Mouse (Mus musculus): ENCODE measurements around the gene Adamts17. TPM values are rescaled to one million over a fixed set of nuclear protein-coding genes. Genes with fewer than 3 reads are reported as not detected.

Adamts17 gene
- polyA plus RNA-seq, 1 experiment from 2014 or later = 4.7 TPM

DNA sequence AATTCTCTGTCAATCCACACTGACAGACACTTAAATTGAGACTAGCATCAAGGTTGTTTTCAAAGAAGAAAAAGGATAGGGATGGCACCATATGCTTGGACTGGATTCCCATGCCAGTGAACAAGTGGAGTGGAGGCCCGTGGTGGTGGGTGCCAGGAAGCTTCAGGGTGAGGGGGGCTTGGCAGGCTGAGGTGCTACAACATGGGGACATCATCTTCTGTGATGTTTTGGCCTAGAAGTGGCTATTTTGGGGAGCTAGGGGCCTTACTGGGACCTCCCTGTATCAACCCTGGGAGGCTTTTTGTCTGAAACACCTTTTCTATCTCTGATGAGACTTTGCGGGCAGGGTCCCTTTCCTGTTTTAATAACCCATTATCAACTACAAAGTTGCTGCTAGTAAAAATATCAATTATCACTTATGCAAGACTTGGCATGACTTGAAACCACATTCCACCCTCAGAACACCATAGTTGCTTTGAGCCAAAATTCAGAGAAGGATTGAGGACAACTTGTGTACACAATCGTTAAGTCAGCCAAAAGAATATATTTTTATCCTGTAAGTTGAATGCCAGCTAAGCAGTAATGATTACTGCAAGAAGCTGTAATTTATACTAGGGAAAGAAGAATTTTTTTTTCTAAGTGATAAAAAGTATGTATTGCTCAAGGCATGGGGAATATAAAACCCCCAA, 150.0 kb downstream of the Adamts17 start:
- Histone ChIP-seq H3K36me3 (no peaks in the 10 kb centered on the region), H3K27me3 (replicated peaks) (no peaks in the 10 kb centered on the region), H3K4me1 (no peaks in the 10 kb centered on the region), H3K27ac (no peak overlapping the region), H3K9ac (no peak overlapping the region), H3K9me3 (0 out of 2 replicates have a peak, but pooled peaks cover 4% of the 10 kb centered on the region), H3K4me3 (no peak overlapping the region), H3K4me2 (replicated peaks) (no peak overlapping the region)
- no peak for ATAC-seq (ENCODE audit: low FRiP score, low read depth)
- 90% methylated on average over 3 of the region's 3 CpGs for WGBS

DNA sequence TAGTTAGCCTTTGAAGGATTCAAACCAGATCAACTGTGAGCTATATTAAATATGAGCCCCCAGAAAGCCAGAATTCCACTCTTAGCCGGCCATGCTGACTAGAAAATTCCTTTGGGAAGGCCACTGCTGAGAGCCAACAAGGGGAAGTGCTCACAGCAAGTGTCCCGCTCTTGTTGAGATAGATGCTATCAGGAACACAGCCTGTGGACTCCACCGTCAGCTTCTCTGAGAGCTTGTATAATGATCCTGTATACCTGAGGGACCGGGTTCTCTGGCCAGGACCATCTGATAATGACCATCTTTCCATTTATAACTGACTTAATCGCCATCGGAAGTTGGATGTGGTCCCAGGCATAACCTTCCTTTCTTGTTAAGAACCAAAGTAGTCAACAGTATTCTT, 159.3 kb downstream of the Adamts17 start:
- no peaks in the 10 kb centered on the region for H3K4me1 ChIP-seq
- H3K9me3 ChIP-seq = no peaks in the 10 kb centered on the region
- H3K4me3 ChIP-seq = no peak overlapping the region
- no peak for ATAC-seq (ENCODE audit: low FRiP score, low read depth)
- H3K27ac ChIP-seq = no peak overlapping the region
- no peak overlapping the region for H3K9ac ChIP-seq
- no peaks in the 10 kb centered on the region for H3K36me3 ChIP-seq
- H3K27me3 ChIP-seq (replicated peaks) = no peaks in the 10 kb centered on the region
- no peak overlapping the region for H3K4me2 ChIP-seq (replicated peaks)
- 88% methylated on average over 6 of the region's 6 CpGs for WGBS

DNA sequence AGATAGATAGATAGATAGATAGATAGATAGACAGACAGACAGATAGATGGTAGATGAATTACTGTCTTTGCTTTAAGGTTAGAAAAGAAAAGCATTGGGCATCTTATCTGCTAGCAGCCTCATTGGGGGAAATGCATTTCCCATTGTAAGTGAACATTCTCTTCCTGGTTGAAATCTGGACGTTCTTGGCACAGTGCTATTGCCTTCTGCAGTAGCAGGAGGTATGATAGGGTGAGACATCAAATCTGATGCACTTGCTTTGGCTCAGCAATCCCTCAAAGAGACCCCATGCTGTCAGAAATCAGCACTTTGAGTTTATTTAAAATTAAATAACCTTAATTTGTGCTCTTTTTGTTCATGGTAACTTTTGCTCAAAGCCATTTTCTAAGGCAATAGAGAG, 164.1 kb downstream of the Adamts17 start:
- 78% methylated on average over 1 of the region's 1 CpGs for WGBS
- Histone ChIP-seq H3K27me3 (replicated peaks) (no peaks in the 10 kb centered on the region), H3K27ac (no peak overlapping the region), H3K4me1 (no peaks in the 10 kb centered on the region), H3K4me2 (replicated peaks) (no peak overlapping the region), H3K4me3 (no peak overlapping the region), H3K36me3 (no peaks in the 10 kb centered on the region), H3K9me3 (no peaks in the 10 kb centered on the region), H3K9ac (no peak overlapping the region)
- ATAC-seq (ENCODE audit: low FRiP score, low read depth) = no peak

DNA sequence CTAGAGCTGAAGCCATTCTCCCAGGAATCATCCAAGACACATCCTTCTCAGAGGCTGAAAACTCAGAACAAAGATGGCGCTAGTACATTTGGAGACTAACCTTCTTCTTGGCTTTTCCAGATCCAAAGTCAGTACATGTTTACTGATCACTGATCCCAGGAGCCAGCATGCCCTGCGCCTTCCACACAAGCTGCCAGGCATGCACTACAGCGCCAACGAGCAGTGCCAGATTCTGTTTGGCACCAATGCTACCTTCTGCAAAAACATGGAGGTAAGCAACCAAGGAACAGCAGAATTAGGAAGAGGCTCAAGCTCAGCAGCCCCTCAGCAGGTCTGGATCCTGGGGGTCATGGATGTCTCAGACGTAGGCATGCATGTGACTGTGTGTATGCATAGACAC, 164.7 kb downstream of the Adamts17 start:
- no peaks in the 10 kb centered on the region for H3K9me3 ChIP-seq
- H3K36me3 ChIP-seq = no peaks in the 10 kb centered on the region
- no peak overlapping the region for H3K4me2 ChIP-seq (replicated peaks)
- no peak for ATAC-seq (ENCODE audit: low FRiP score, low read depth)
- no peak overlapping the region for H3K4me3 ChIP-seq
- H3K27me3 ChIP-seq (replicated peaks) = no peaks in the 10 kb centered on the region
- 94% methylated on average over 5 of the region's 5 CpGs for WGBS
- no peaks in the 10 kb centered on the region for H3K4me1 ChIP-seq
- H3K27ac ChIP-seq = no peak overlapping the region
- no peak overlapping the region for H3K9ac ChIP-seq

DNA sequence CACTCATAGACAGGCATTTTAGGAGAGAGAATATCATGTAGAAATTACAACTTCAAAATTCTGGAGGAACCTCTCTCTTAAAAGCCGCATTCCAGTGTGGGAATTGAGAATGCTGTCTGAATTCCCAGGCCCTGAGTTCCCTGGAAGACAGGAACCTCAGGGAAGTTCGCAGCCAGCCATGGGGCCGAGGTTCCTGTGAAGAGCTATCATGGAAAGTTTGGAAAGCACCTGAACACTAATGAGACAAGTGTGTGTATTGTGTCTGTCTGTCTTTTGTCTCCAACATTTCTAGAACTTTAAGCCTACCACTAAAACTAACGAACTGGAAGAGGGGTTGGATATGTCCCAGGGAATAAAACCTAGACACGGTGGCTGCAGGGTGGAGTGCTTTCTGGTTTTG, 170.3 kb downstream of the Adamts17 start:
- Histone ChIP-seq H3K9me3 (no peaks in the 10 kb centered on the region), H3K4me3 (no peak overlapping the region), H3K4me2 (replicated peaks) (no peak overlapping the region), H3K4me1 (no peaks in the 10 kb centered on the region), H3K36me3 (no peaks in the 10 kb centered on the region), H3K27ac (no peak overlapping the region), H3K9ac (no peak overlapping the region), H3K27me3 (replicated peaks) (no peaks in the 10 kb centered on the region)
- 89% methylated on average over 5 of the region's 5 CpGs for WGBS
- ATAC-seq (ENCODE audit: low FRiP score, low read depth) = no peak

DNA sequence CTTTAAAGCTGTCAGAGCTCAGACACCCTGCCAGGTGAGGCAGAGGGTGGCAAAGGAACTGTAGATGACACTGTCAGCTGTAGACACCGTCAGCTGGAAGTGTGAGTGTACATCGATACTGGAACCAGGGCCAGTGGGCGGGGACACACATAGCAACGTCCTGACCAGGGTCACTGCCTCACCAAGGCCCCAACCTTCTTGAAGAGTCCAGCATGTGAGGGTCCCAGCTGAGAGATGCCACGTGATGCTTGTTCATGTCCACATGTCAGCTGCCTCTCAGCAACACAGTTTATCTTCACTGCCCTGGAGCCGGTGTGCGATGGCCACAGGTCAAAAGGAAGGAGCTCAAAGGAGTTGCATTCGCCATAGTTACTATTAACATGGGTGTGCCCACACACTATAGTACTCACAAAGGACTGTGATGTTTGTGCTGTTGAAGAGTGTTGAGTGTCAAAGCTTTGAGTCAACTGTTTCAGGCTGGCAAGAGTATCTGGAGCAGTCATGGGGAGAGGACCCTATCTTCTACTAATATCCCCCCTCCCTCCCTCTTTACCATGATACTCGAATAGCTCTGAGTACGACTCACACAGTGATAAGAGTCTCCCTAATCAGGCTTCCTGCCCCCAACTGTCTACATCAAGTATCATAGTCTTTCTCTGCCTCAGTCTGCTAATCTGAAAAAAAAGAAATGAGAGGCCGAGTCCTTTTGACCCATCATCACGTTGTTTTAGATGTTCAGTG, 172.6 kb downstream of the Adamts17 start:
- H3K4me1 ChIP-seq = no peaks in the 10 kb centered on the region
- no peaks in the 10 kb centered on the region for H3K9me3 ChIP-seq
- no peaks in the 10 kb centered on the region for H3K36me3 ChIP-seq
- WGBS = 87% methylated on average over 12 of the region's 12 CpGs
- H3K4me2 ChIP-seq (replicated peaks) = no peak overlapping the region
- H3K9ac ChIP-seq = no peak overlapping the region
- H3K27me3 ChIP-seq (replicated peaks) = no peaks in the 10 kb centered on the region
- H3K4me3 ChIP-seq = no peak overlapping the region
- no peak for ATAC-seq (ENCODE audit: low FRiP score, low read depth)
- H3K27ac ChIP-seq = no peak overlapping the region

DNA sequence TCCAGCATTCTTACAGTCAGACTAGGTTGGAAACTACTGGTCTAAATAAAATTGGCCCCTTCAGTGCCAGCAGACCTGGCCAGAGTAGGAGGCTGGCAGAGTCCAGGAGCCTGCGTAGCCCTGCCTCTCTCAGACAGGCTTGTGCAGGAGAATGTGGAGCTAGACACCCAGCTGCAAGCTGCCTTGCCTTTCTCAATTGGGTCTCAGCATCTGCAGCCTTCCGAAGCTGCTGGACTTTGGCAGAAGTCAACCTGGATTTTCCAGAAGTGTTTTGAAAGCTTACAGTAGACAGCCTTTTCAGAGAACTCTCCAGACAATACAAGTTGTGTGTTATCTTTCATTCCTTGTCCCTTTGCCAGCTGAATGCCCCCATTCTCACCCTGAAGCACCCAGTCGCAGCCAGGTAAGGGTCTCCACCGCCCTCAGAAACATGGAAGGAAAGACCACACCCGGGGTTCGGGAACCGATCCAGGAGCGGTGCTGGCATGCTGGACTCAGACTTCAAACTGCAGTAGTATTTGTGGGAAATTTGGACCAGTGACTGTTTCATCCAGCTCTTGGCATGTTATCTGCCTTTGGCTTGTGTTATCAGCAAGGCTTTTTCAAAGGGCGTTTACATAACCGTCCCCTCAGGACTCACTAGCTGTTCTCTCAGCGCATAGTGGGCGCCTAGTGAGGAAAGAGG, 173.8 kb downstream of the Adamts17 start:
- Histone ChIP-seq H3K36me3 (no peaks in the 10 kb centered on the region), H3K27me3 (replicated peaks) (no peaks in the 10 kb centered on the region), H3K9me3 (no peaks in the 10 kb centered on the region), H3K4me3 (no peak overlapping the region), H3K4me1 (no peaks in the 10 kb centered on the region), H3K27ac (no peak overlapping the region), H3K4me2 (replicated peaks) (no peak overlapping the region), H3K9ac (no peak overlapping the region)
- 93% methylated on average over 12 of the region's 12 CpGs for WGBS
- ATAC-seq (ENCODE audit: low FRiP score, low read depth) = no peak

DNA sequence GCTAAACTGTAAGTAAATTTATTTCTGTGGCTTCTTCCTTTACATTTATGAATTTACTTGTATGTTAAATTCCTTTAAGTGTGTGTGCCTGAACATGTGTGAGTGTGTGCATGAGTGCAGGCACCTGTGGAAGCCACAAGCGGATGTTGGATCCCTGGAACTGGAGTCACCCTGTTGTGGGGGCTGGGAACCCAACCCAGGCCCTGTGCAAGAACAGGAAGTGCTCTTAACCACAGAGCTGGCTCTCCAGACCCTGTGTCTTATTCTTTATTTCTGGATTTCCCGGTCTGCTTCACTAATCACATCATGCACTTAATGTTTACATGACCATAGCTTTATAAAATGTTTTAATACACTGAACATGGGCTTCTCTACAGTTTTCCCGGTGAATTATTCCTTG, 180.4 kb downstream of the Adamts17 start:
- ATAC-seq (ENCODE audit: low FRiP score, low read depth) = no peak
- H3K27me3 ChIP-seq (replicated peaks) = no peaks in the 10 kb centered on the region
- no peak overlapping the region for H3K4me2 ChIP-seq (replicated peaks)
- no peak overlapping the region for H3K27ac ChIP-seq
- no peaks in the 10 kb centered on the region for H3K36me3 ChIP-seq
- H3K9me3 ChIP-seq = no peaks in the 10 kb centered on the region
- no peak overlapping the region for H3K9ac ChIP-seq
- WGBS = 90% methylated on average over 3 of the region's 3 CpGs
- H3K4me3 ChIP-seq = no peak overlapping the region
- H3K4me1 ChIP-seq = no peaks in the 10 kb centered on the region

DNA sequence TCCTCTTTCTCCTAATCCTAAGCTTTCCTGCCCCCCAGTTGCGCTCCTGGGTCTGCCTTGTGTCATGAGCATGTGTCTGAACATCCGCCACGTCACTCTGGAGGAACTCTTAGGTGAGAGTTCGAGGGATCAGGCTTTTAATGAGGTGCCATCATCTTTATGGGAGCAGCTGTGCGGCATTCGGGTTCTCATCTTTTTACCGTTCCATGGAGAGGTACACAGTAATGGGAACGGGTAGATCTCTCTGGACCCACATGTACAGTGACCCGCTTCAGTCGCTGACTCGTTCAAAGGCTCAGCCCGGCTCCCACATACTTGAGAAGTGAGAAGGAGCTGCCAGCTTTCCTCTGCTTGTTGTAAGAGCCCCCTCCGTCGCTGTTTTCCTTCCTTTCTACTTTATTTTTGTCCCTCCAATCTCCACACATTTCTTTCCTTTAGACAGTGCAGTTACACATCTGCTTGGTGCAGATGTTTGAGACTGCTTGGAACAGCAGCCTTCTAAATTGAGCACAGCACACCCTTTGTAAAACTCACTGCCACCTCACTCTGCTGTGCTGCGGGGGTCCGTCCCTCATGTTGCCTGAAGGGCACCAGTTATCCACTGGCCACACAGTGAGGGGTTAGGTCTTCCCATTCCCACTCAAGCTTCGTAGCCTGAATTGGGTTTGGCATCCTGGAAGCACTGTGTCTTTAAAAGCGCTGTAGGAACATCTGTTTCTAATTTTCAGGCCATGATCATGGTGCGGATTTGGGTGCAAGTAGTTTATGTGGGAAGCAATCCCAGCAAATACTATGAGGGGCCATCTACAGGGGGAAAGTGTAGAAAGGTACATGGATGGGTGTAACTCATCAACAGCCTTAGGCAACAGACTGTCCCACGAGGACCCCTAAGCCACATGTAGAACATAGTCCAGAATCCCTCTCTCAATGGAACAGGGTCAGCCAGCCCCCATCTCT, 186.9 kb downstream of the Adamts17 start:
- WGBS = 75% methylated on average over 20 of the region's 20 CpGs
- no peak overlapping the region for H3K4me2 ChIP-seq (replicated peaks)
- H3K27me3 ChIP-seq (replicated peaks) = no peaks in the 10 kb centered on the region
- no peaks in the 10 kb centered on the region for H3K9me3 ChIP-seq
- H3K4me3 ChIP-seq = no peak overlapping the region
- ATAC-seq (ENCODE audit: low FRiP score, low read depth) = no peak
- no peaks in the 10 kb centered on the region for H3K36me3 ChIP-seq
- no peak overlapping the region for H3K27ac ChIP-seq
- no peak overlapping the region for H3K9ac ChIP-seq
- no peaks in the 10 kb centered on the region for H3K4me1 ChIP-seq

DNA sequence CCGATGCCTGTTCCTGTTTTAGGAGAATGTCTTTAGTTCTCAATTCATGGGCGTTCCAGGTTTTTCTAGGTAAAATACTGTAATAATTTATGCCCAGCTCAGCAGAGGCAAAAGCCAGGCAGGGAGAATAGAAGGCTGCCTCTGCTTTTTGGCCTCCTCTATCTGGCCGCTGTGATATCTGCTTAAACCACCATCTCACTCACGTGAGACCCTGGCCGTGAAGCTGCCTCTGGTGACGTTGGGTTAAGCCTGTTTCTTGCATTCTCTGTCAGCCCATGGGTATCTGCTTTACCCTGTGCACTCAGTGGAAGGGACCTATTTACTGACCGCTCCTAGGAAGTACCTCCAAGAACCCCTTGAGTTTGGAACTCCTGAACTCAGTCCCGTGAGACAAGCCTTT, 187.7 kb downstream of the Adamts17 start:
- 90% methylated on average over 8 of the region's 8 CpGs for WGBS
- ATAC-seq (ENCODE audit: low FRiP score, low read depth) = no peak
- Histone ChIP-seq H3K9me3 (no peaks in the 10 kb centered on the region), H3K27ac (no peak overlapping the region), H3K36me3 (no peaks in the 10 kb centered on the region), H3K4me3 (no peak overlapping the region), H3K9ac (no peak overlapping the region), H3K27me3 (replicated peaks) (no peaks in the 10 kb centered on the region), H3K4me1 (no peaks in the 10 kb centered on the region), H3K4me2 (replicated peaks) (no peak overlapping the region)

DNA sequence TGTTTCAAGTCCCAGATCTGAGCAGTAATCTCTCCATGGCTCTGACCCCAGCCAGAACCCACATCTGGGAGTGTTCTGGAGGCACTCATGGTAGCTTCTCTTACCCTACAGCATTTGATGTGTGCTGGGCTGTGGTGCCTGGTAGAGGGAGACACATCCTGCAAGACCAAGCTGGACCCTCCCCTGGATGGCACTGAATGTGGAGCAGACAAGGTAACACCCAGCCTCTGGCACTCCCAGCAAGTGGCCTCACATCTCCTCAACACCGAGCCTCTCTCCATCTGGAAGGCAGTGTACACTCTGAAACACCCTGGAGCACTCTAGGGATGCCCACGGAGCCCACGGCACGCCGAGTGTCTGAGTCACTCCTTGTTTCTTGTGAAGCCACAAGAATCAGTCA, 188.2 kb downstream of the Adamts17 start:
- no peaks in the 10 kb centered on the region for H3K27me3 ChIP-seq (replicated peaks)
- no peak overlapping the region for H3K9ac ChIP-seq
- no peaks in the 10 kb centered on the region for H3K9me3 ChIP-seq
- H3K4me2 ChIP-seq (replicated peaks) = no peak overlapping the region
- no peak for ATAC-seq (ENCODE audit: low FRiP score, low read depth)
- 94% methylated on average over 5 of the region's 5 CpGs for WGBS
- no peak overlapping the region for H3K27ac ChIP-seq
- H3K36me3 ChIP-seq = no peaks in the 10 kb centered on the region
- no peaks in the 10 kb centered on the region for H3K4me1 ChIP-seq
- no peak overlapping the region for H3K4me3 ChIP-seq

DNA sequence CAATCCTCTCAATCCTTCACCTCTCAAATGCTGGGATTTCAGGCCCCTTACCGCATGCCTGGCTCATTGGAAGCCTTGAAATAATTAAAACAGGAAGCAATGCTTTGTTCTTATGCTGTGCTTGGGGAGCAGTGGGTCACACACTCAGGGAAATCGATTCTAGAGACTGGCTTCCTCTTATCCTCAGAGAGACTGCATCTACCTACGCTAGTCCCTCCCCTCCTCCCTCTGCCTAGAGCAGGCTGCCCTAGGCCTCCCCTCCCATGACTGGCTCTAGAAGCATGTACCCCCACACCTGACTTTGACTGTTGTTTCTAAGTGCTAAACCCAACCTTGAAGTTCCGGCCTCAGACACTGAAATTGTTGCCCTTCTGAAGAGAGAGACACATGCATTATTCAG, 189.4 kb downstream of the Adamts17 start:
- Histone ChIP-seq H3K4me3 (no peak overlapping the region), H3K36me3 (no peaks in the 10 kb centered on the region), H3K9ac (no peak overlapping the region), H3K4me2 (replicated peaks) (no peak overlapping the region), H3K27ac (no peak overlapping the region), H3K9me3 (no peaks in the 10 kb centered on the region), H3K27me3 (replicated peaks) (no peaks in the 10 kb centered on the region), H3K4me1 (no peaks in the 10 kb centered on the region)
- WGBS = 83% methylated on average over 4 of the region's 4 CpGs
- ATAC-seq (ENCODE audit: low FRiP score, low read depth) = no peak
